Mouse (Mus musculus): Measurements from ENCODE around the gene Bend3. TPM values are rescaled to one million over a fixed set of nuclear protein-coding genes. Genes with fewer than 3 reads are reported as not detected.

Gene Bend3
- polyA plus RNA-seq, 1 experiment from 2014 or later, result 6.1 TPM

DNA sequence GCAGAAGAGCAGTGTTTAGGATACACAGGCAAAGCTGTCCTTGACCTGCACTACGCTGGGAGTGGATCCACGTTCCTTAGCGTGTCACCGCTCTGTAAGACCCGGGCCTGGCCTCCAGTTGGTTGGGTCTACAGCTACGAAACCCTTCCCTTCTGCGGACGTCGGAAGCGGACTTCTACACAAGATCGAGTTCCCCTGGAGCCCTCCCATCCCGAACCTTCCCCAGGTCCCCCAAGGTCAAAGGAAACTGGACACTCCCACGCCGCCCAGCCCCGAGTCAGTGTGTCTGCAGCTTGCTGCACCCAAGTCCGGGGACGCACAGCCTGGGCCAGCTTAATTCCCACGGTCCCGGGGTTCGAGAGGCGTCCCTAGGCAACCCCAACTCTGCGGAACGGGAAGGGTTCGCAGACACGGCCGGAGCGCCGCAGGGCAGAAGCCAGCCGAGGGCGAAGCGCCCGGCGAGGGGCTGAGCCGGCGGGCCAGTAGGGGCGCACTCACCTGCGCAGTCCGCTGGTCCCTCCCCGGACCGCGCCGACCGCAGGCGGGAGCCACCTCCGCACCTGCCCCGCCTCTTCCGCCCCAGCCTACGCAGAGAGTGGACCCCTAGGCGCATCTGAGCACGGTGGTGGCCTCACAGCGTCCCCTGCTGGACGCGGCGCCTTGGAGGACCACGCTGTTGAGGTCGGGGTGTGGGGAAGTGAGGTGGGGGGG lies 62.0 kb downstream of the Bend3 start, which contains the start of gene 1700021F05Rik:
Gene 1700021F05Rik (minus strand): TSS at position 553 of the 711 bp plus-strand sequence.
- 1% methylated on average over 52 of the region's 56 CpGs for WGBS
- Histone ChIP-seq H3K4me2 (replicated peaks) (peak within 1 kb of the TSS; percentile 74), H3K9ac (peak within 1 kb of the TSS; percentile 90), H3K9me3 (no peaks in the 10 kb centered on the region), H3K4me3 (peak within 1 kb of the TSS; percentile 87), H3K36me3 (peaks cover 8% of the 10 kb centered on the region), H3K27me3 (replicated peaks) (no peaks in the 10 kb centered on the region), H3K27ac (peak within 1 kb of the TSS; percentile 46; the same call in 1 of the 2 replicates), H3K4me1 (peaks cover 11% of the 10 kb centered on the region)
- ATAC-seq (ENCODE audit: low FRiP score, low read depth), result peak; percentile 99

DNA sequence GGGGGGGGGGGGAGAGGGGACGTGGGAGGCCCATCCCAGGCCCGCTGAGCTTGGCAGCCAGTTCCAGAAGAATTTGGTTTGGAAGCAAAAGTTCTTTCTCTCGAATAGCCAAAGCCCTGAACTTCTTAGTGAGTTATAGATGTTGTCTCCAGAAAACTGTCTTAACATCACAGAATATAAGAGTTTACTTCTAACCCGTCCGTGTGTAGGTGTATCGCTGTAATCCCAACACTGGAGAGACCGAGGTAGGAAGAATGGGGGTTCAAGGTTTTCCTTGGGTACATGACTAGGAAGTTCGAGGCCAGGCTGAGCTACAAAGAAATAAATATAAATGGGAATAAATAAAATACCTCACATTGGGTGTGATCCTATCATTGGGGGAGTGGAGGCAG lies 62.5 kb downstream of the Bend3 start:
- H3K9ac ChIP-seq, result peak overlapping the region; percentile 90; the same call in 1 of the 2 replicates
- H3K9me3 ChIP-seq, result no peaks in the 10 kb centered on the region
- H3K36me3 ChIP-seq, result peaks cover 3% of the 10 kb centered on the region
- no peaks in the 10 kb centered on the region for H3K27me3 ChIP-seq (replicated peaks)
- ATAC-seq (ENCODE audit: low FRiP score, low read depth), result peak; percentile 41
- H3K4me3 ChIP-seq, result peak overlapping the region; percentile 87
- H3K27ac ChIP-seq, result no peak overlapping the region
- WGBS, result 52% methylated on average over 8 of the region's 8 CpGs
- H3K4me1 ChIP-seq, result peaks cover 11% of the 10 kb centered on the region
- H3K4me2 ChIP-seq (replicated peaks), result peak overlapping the region; percentile 74

DNA sequence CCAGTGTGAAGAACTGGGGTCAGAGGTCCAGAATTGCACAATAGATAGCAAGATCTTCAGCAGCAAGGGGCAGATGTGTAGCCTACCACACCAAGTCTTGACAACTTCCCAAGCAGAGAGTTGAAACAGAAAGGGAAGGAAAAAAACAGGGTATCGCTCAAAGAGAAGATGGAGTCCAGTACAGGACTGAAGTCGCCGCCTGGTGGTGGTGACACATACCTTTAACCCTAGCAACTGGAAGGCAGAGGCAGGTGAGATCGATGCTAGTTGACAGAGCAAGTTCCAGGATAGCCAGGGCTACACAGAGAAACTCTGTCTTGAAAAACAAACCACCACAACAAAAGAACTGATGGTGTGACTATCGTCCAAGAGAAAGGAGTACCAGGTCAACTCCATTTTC lies 70.8 kb downstream of the Bend3 start:
- Histone ChIP-seq H3K36me3 (no peaks in the 10 kb centered on the region), H3K4me1 (no peaks in the 10 kb centered on the region), H3K9ac (no peak overlapping the region), H3K9me3 (0 out of 2 replicates have a peak, but pooled peaks cover 5% of the 10 kb centered on the region), H3K27me3 (replicated peaks) (no peaks in the 10 kb centered on the region), H3K4me2 (replicated peaks) (no peak overlapping the region), H3K27ac (no peak overlapping the region), H3K4me3 (no peak overlapping the region)
- no peak for ATAC-seq (ENCODE audit: low FRiP score, low read depth)
- 67% methylated on average over 5 of the region's 5 CpGs for WGBS

DNA sequence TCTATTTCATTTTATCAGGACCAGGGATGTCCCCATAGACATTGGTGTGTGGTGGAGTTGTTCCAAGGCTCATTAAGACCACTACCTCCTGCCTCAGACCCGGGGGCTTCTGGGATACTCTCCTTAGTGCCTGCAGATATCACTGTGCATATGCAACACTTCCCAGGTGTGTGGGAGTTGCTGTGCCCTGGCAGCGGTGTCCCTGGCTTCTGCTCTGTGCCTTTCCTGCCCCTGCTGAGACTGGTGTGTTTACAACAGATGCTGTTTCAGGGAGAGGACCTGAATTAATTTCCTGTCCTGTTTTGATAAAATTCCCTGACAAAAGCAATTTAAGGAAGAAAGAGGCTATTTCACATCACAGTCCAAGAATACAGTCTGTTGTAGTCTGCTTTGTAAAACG lies 72.3 kb downstream of the Bend3 start:
- 34% methylated on average over 3 of the region's 3 CpGs for WGBS
- Histone ChIP-seq H3K9ac (no peak overlapping the region), H3K4me3 (no peak overlapping the region), H3K4me1 (no peaks in the 10 kb centered on the region), H3K9me3 (0 out of 2 replicates have a peak, but pooled peaks cover 5% of the 10 kb centered on the region), H3K36me3 (no peaks in the 10 kb centered on the region), H3K4me2 (replicated peaks) (no peak overlapping the region), H3K27me3 (replicated peaks) (no peaks in the 10 kb centered on the region), H3K27ac (no peak overlapping the region)
- ATAC-seq (ENCODE audit: low FRiP score, low read depth), result no peak

DNA sequence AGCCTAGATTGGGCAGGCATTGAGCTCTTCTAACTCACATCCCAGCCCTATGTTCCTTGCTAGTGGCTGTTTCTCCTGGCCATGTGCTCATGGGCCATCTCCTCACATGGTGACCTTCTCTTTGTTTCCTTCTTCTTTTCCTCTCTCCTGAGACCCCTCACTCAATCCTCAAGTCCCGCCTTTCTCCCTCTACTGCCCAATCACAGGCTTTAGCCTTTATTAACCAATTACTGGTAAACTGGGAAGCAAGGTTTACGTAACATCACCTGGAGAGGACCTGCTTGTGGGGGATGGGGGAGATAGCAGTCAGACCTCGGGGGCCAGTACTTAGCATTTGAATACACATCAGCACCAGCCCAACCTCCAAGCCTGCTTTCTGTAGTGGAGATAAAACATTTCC lies 72.8 kb downstream of the Bend3 start:
- 0 out of 2 replicates have a peak, but pooled peaks cover 5% of the 10 kb centered on the region for H3K9me3 ChIP-seq
- H3K27ac ChIP-seq, result no peak overlapping the region
- 31% methylated on average over 3 of the region's 3 CpGs for WGBS
- no peak overlapping the region for H3K9ac ChIP-seq
- H3K4me2 ChIP-seq (replicated peaks), result no peak overlapping the region
- H3K36me3 ChIP-seq, result no peaks in the 10 kb centered on the region
- no peak overlapping the region for H3K4me3 ChIP-seq
- ATAC-seq (ENCODE audit: low FRiP score, low read depth), result no peak
- no peaks in the 10 kb centered on the region for H3K4me1 ChIP-seq
- H3K27me3 ChIP-seq (replicated peaks), result no peaks in the 10 kb centered on the region

DNA sequence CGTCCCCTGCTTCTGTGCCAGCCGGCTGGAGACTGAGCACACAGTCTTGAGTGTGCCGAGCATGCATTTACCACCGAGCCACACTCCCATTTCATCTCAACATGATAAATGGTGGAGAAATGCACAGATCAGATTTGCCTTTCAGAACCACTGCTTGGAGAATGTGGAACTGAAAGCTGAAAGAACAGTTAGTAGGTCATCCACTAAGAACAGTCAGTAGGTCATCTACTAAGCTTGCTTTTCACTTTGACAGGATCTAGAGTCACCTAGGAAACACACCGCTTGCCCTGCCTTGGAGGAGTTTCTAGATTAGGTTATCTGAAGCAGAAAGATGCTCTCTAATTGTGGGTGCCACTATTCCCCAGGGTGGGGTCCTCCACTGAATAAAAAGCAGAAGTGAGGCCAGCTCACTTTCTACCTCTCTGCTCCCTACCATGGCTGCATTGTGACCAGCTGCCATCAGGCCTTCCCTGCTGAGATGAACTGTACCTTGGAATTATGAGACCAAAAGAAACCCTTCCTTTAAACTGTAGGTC lies 79.1 kb downstream of the Bend3 start:
- no peak for ATAC-seq (ENCODE audit: low FRiP score, low read depth)
- no peak overlapping the region for H3K9ac ChIP-seq
- WGBS, result 93% methylated on average over 5 of the region's 5 CpGs

DNA sequence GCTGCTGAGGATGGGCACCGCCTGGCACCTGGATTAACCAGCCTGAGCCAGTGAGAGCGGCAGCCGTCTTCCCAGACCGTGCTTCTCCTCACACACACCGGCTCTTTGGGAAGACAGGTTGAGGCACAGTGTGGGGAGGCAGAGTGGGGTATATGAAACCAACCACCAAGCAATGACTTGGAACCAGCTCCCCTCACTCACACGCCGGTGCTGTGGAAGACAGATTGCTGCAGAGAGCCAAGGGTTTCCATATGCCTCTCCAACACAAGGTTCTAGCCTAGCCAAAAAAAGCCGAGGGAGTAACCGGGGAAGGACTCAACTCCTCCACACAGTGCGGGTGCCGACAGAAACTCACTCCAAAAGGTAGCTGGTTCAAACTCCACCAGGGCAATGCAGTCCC lies 80.7 kb downstream of the Bend3 start:
- WGBS, result 82% methylated on average over 11 of the region's 11 CpGs
- Histone ChIP-seq H3K4me1 (no peaks in the 10 kb centered on the region), H3K4me2 (replicated peaks) (no peak overlapping the region), H3K9me3 (no peaks in the 10 kb centered on the region), H3K27ac (no peak overlapping the region), H3K27me3 (replicated peaks) (no peaks in the 10 kb centered on the region), H3K36me3 (no peaks in the 10 kb centered on the region), H3K4me3 (no peak overlapping the region), H3K9ac (no peak overlapping the region)
- no peak for ATAC-seq (ENCODE audit: low FRiP score, low read depth)

More for the DNA sequence above, 79.1 kb downstream of the Bend3 start:
- no peak overlapping the region for H3K4me2 ChIP-seq (replicated peaks)
- H3K4me1 ChIP-seq, result no peaks in the 10 kb centered on the region
- 0 out of 2 replicates have a peak, but pooled peaks cover 5% of the 10 kb centered on the region for H3K9me3 ChIP-seq
- no peaks in the 10 kb centered on the region for H3K36me3 ChIP-seq
- no peaks in the 10 kb centered on the region for H3K27me3 ChIP-seq (replicated peaks)
- no peak overlapping the region for H3K27ac ChIP-seq
- H3K4me3 ChIP-seq, result no peak overlapping the region

DNA sequence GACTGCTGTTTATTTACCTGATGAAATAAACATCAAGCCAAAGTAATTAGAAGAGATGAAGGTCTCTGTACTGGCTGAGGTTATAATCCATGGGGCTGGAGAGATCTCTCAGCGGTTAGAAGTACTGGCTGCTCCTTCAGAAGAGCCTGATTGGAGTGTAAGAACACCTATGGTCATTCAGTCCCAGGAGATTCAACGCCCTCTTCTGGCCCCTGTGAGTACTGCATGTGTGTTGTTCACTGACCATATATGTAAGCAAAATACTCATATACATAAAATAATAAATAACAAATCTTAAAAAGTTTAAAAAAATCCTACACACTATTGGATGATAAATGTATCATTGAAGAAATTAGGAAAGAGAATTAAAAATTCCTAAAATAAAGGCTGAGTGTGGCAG lies 82.1 kb downstream of the Bend3 start:
- no peaks in the 10 kb centered on the region for H3K36me3 ChIP-seq
- no peak overlapping the region for H3K27ac ChIP-seq
- H3K4me1 ChIP-seq, result no peaks in the 10 kb centered on the region
- no peak overlapping the region for H3K4me2 ChIP-seq (replicated peaks)
- WGBS, result 44% methylated on average over 2 of the region's 2 CpGs
- H3K9me3 ChIP-seq, result no peaks in the 10 kb centered on the region
- no peak for ATAC-seq (ENCODE audit: low FRiP score, low read depth)
- no peaks in the 10 kb centered on the region for H3K27me3 ChIP-seq (replicated peaks)
- H3K9ac ChIP-seq, result no peak overlapping the region
- no peak overlapping the region for H3K4me3 ChIP-seq

DNA sequence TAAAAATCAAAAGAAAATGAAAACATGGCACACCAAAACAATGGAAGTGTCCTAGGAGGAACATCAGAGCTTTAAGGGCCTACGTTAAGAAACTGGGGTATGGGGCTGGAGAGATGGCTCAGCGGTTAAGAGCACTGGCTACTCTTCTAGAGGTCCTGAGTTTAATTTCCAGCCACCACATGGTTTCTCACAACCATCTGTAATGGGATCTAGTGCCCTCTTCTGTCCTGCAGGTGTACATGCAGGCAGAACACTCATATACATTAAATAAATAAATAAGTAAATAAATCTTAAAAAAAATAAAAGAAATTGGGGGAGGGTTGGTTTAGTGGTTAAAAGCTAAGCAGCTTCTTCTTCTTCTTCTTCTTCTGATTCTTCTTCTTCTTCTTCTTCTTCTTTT lies 82.7 kb downstream of the Bend3 start:
- Histone ChIP-seq H3K4me3 (no peak overlapping the region), H3K4me2 (replicated peaks) (no peak overlapping the region), H3K27me3 (replicated peaks) (no peaks in the 10 kb centered on the region), H3K9ac (no peak overlapping the region), H3K4me1 (no peaks in the 10 kb centered on the region), H3K36me3 (no peaks in the 10 kb centered on the region), H3K9me3 (no peaks in the 10 kb centered on the region), H3K27ac (no peak overlapping the region)
- no peak for ATAC-seq (ENCODE audit: low FRiP score, low read depth)
- 94% methylated on average over 2 of the region's 2 CpGs for WGBS

Other genes starting within 250 kb of the Bend3 start
- 13.2 and 16.2 TPM in 2 replicates for gene Gm9803, start 45.3 kb downstream of the Bend3 start, polyA plus RNA-seq (2016; fragmentation: Nextera tagmentation; extraction: Ambion mirVana)
- 57.2 and 59.9 TPM in 2 replicates for gene 1700021F05Rik, start 62.2 kb downstream of the Bend3 start, polyA plus RNA-seq (2016; fragmentation: Nextera tagmentation; extraction: Ambion mirVana)
- gene Cd24a, start 99.5 kb downstream of the Bend3 start, polyA plus RNA-seq (2016; fragmentation: Nextera tagmentation; extraction: Ambion mirVana), result 782 and 795 TPM in 2 replicates